Mouse (Mus musculus) B cell, adult (primary cell): ENCODE results near the gene Olfr23. TPM values are rescaled to one million over a fixed set of nuclear protein-coding genes. Genes with fewer than 3 reads are reported as not detected.

Experiments used
- total RNA-seq: library from RNA; stranded (reverse); gene quantifications from 4 replicates; pipeline ENCODE4 v1.2.4, GENCODE M21; 2023; ENCODE audit not compliant: inconsistent age

Gene Olfr23
- not detected in 4 replicates for total RNA-seq

DNA sequence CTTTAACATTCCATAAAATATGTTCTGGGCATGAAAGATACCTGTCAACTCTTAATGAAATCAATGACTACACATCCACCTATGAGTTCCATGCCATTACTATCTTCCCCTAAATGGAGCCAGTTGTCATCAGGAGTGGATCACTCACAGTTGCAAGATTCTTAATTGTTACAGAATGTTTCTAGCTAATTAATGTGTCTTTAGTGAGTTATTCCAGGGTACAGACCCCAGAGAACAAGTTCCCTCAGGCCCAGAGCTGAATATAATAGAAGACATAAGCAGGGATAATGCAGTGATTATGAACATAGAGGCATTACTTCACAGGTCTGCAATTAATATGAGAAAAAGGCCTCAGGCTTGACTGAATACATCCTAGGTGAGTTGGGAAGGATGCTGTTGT lies at the start of gene Olfr23:
Gene Olfr23, plus strand, starts transcription at position 301 of the 400 bp plus-strand sequence.

DNA sequence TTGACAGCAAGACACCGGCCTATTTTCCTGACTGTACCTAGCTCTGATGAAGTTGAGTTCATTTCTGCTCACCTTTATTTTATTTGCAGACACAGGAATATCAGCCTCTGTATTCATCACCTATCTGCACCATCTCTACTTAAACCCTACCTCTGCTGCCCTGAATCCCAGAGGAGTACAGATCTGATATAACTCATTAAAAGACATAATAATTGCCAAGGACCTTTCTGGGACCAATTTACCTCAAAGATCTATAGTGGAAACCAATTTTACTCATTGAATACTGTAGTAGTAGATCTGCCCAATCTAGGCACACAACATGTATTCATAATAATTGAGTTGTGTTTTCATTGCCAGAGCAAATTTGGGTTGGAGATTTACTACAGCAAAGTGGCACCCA lies 45.8 kb upstream of the Olfr23 start, which contains the start of gene Olfr394:
Gene Olfr394, minus strand, starts transcription at position 101 of the 400 bp plus-strand sequence.

DNA sequence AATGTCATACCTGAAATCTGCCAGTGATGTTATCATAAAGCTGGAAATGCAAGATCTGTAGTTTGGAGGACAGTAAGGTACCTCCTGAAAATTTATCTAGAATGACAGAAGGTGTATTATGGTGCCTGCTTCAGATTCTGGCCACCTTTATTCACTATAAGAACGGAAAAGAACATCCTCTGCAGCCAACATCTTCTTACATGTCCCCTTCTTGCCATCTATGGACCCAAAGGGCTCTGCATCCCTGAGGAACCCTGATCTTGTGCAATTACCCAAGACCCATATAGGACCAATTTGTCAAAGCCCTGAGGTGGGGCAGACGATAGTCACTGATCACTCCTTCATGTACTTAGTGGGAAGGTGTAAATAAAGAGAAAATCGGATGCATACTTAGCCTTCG lies 27.3 kb upstream of the Olfr23 start, which contains the start of gene Olfr395:
Gene Olfr395, minus strand, starts transcription at position 101 of the 400 bp plus-strand sequence.

DNA sequence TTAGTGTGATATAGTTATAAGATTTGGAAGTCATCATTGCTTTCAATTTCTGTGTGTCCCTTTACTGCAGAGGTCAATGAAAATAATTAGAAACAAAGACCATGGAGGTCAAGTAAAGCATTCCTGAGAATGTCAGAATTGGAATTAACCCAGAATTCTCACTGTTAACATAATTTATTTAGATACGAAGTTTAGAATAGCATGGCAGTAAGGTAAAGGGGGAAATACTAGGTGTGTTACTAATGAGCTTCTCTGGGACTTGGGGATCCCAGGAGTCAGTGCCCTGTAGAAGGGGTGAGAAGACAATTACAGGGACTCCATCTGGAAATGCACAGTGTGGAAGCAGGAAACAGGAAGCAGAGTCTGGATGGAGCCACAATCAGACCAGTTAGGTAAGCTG lies 24.0 kb downstream of the Olfr23 start, which contains the start of gene Olfr397:
Gene Olfr397, plus strand, starts transcription at position 301 of the 400 bp plus-strand sequence.

DNA sequence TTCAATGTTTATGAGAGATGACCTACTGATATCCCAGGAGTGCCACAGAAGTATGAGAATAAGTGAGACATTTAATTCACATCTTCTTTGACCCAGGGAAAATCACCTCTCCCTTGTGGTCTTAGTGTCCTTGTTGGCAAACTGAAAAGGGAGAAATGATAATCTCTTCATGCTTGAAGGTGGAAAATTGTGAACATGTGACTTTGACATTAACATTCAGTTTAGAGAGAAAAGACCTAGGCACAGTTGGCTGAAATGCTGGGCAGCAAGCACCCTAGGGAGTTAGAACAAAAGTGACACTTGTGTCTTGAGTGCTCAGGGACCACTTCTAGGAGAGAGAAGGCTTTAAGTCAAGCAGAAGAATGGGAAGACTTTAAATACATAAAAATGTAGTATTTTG lies 53.8 kb downstream of the Olfr23 start, which contains the start of gene Olfr398:
Gene Olfr398, minus strand, starts transcription at position 101 of the 400 bp plus-strand sequence.

Other genes with a start within 250 kb of the Olfr23 start
- gene Zfp735, start 247.9 kb upstream of the Olfr23 start, total RNA-seq: not detected in 4 replicates
- gene Olfr389, start 156.0 kb upstream of the Olfr23 start, total RNA-seq: not detected in 4 replicates
- gene Olfr390, start 153.7 kb upstream of the Olfr23 start, total RNA-seq: not detected in 4 replicates
- not detected in 4 replicates for gene Olfr391-ps, start 133.6 kb upstream of the Olfr23 start, total RNA-seq
- gene Olfr392, start 119.6 kb upstream of the Olfr23 start, total RNA-seq: not detected in 4 replicates
- not detected in 4 replicates for gene Olfr393, start 85.2 kb upstream of the Olfr23 start, total RNA-seq
- gene Olfr394, start 45.9 kb upstream of the Olfr23 start, total RNA-seq: not detected in 4 replicates
- gene Olfr395, start 27.4 kb upstream of the Olfr23 start, total RNA-seq: not detected in 4 replicates
- gene Olfr397, start 24.1 kb downstream of the Olfr23 start, total RNA-seq: not detected in 4 replicates
- not detected in 4 replicates for gene Olfr398, start 53.7 kb downstream of the Olfr23 start, total RNA-seq
- gene Olfr139, start 119.9 kb downstream of the Olfr23 start, total RNA-seq: not detected in 4 replicates
- not detected in 4 replicates for gene Olfr399, start 119.9 kb downstream of the Olfr23 start, total RNA-seq
- gene Zfp616, start 133.3 kb downstream of the Olfr23 start, total RNA-seq: not detected in 4 replicates
- not detected in 4 replicates for gene Olfr401, start 177.0 kb downstream of the Olfr23 start, total RNA-seq
- gene Olfr402, start 216.9 kb downstream of the Olfr23 start, total RNA-seq: not detected in 4 replicates
- gene Olfr403, start 249.6 kb downstream of the Olfr23 start, total RNA-seq: not detected in 4 replicates